Mouse (Mus musculus) ES-Bruce4 (cell line): ENCODE results near the gene Yipf2. TPM values are rescaled to one million over a fixed set of nuclear protein-coding genes. Genes with fewer than 3 reads are reported as not detected.

Experiments
- H3K27ac ChIP-seq: 2 replicates; pipeline ENCODE4 v1.5.1; 2012; ENCODE audit warnings: low read length, inconsistent platforms; ENCODE audit not compliant: insufficient read depth
- H3K27me3 ChIP-seq: 2 replicates; pipeline ENCODE4 v1.6.1; 2012; ENCODE audit warnings: mild to moderate bottlenecking, low read length, inconsistent platforms; ENCODE audit not compliant: control insufficient read depth, poor library complexity, insufficient read depth, severe bottlenecking
- H3K36me3 ChIP-seq: 2 replicates; pipeline ENCODE4 v1.6.1; 2012; ENCODE audit warnings: inconsistent platforms, mild to moderate bottlenecking, low read length, moderate library complexity; ENCODE audit not compliant: control insufficient read depth, poor library complexity, insufficient read depth, severe bottlenecking
- H3K4me1 ChIP-seq: one replicate; pipeline ENCODE4 v1.8.1; 2011; ENCODE audit warnings: low read length; ENCODE audit not compliant: control insufficient read depth, insufficient read depth
- H3K4me3 ChIP-seq: 2 replicates; pipeline ENCODE4 v1.5.1; 2011; ENCODE audit warnings: low read depth, mild to moderate bottlenecking, low read length
- H3K9ac ChIP-seq: 2 replicates; pipeline ENCODE4 v1.6.1; 2012; ENCODE audit warnings: low read depth, mild to moderate bottlenecking, inconsistent platforms; ENCODE audit not compliant: poor library complexity, severe bottlenecking
- H3K9me3 ChIP-seq: replicated peaks from 2 replicates; pipeline ENCODE4 v1.6.1; 2012; ENCODE audit warnings: mild to moderate bottlenecking, low read length, inconsistent platforms; ENCODE audit not compliant: control insufficient read depth, poor library complexity, insufficient read depth, severe bottlenecking
- CTCF ChIP-seq: IDR thresholded peaks from one replicate; pipeline ENCODE4 v1.8.1; 2011; ENCODE audit warnings: low read depth, low read length
- EP300 ChIP-seq: IDR thresholded peaks from 2 replicates; pipeline ENCODE4 v1.6.1; 2011; ENCODE audit warnings: low read depth, low read length; ENCODE audit not compliant: insufficient read depth
- POLR2A ChIP-seq: IDR thresholded peaks from one replicate; pipeline ENCODE4 v1.8.1; 2011; ENCODE audit warnings: low read length; ENCODE audit not compliant: insufficient read depth
- polyA plus RNA-seq: library from polyadenylated mRNA; stranded (reverse); fragments of >200 nt; gene quantifications from 2 replicates; pipeline ENCODE4 v1.2.4, GENCODE M21; 2011; ENCODE audit warnings: low read depth; ENCODE audit not compliant: missing spikeins, insufficient read depth, insufficient read length

Gene Yipf2
- polyA plus RNA-seq, 1 experiment = 17.4 TPM

GRCm38 (mm10) chr9:21558366-21558765 is 34.3 kb downstream of the Yipf2 start:
- H3K9me3 ChIP-seq = no peaks in the 10 kb centered on the region
- peaks cover 12% of the 10 kb centered on the region for H3K4me1 ChIP-seq
- TF ChIP-seq POLR2A (no peak), EP300 (no peak), CTCF (no peak)
- H3K27ac ChIP-seq = peak overlapping the region; percentile 51
- H3K27me3 ChIP-seq = no peaks in the 10 kb centered on the region
- peaks cover 5% of the 10 kb centered on the region for H3K36me3 ChIP-seq
- no peak overlapping the region for H3K4me3 ChIP-seq
- H3K9ac ChIP-seq = no peak overlapping the region

GRCm38 (mm10) chr9:21557556-21557955 is 35.1 kb downstream of the Yipf2 start:
- Histone ChIP-seq H3K4me3 (no peak overlapping the region), H3K27me3 (no peaks in the 10 kb centered on the region), H3K9me3 (no peaks in the 10 kb centered on the region), H3K27ac (peak overlapping the region; percentile 82), H3K36me3 (peaks cover 5% of the 10 kb centered on the region), H3K4me1 (peaks cover 12% of the 10 kb centered on the region), H3K9ac (no peak overlapping the region)
- TF ChIP-seq CTCF (no peak), EP300 (0 out of 2 replicates have a peak, but pooled peaks have one; percentile 6), POLR2A (no peak)

DNA sequence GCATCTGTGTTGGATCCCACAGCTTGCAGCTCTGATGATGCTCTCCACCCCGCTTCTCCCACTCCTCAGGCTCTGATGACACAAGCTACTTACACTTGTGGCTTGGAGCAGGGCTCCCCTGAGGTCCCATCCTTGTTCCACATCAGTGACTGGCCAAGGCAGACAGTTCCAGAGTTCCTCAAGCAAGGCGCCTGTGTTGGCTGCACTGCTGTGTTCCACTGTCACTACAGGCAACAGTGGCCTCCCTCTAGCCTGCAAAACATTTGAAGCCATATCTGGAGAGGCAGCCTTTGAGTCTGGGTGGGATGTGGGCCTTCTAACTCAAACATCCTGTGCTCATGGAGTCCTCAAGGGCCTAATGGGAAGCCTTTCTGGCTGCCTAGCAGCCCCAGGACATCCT is 35.6 kb downstream of the Yipf2 start:
- no peak overlapping the region for H3K9ac ChIP-seq
- peak overlapping the region; percentile 82 for H3K27ac ChIP-seq
- TF ChIP-seq CTCF (no peak), EP300 (no peak), POLR2A (no peak)
- H3K4me3 ChIP-seq = no peak overlapping the region
- H3K27me3 ChIP-seq = no peaks in the 10 kb centered on the region
- no peaks in the 10 kb centered on the region for H3K9me3 ChIP-seq
- H3K36me3 ChIP-seq = peaks cover 5% of the 10 kb centered on the region
- peaks cover 16% of the 10 kb centered on the region for H3K4me1 ChIP-seq

DNA sequence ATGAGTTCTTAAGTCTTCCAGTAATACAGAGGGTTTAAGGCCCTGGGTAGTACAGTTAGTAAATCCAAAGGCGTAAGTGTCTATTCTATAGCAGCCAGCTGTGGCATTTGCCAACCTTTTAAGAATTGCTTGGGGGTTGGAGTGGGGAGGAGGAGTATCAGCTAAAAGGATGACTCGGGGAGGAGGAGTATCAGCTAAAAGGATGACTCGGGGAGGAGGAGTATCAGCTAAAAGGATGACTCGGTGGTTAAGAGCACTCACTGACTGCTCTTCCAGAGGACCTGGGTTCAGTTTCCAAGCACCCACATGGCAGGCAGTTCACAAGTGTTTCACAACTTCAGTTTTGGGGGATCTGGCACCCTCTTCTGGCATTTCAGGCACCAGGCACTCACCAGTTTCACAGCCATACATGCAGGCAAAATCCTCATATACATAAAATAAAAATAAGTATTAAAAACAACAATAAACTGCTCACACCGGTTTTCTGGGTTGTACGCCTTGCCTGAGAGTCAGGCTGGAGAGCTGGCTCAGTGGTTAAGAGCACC is 37.4 kb downstream of the Yipf2 start:
- no peaks in the 10 kb centered on the region for H3K27me3 ChIP-seq
- H3K27ac ChIP-seq = peak overlapping the region; percentile 42
- TF ChIP-seq POLR2A (no peak), EP300 (no peak), CTCF (no peak)
- H3K4me3 ChIP-seq = no peak overlapping the region
- peaks cover 16% of the 10 kb centered on the region for H3K4me1 ChIP-seq
- no peaks in the 10 kb centered on the region for H3K9me3 ChIP-seq
- no peaks in the 10 kb centered on the region for H3K36me3 ChIP-seq
- H3K9ac ChIP-seq = no peak overlapping the region

GRCm38 (mm10) chr9:21553607-21554273 is 38.9 kb downstream of the Yipf2 start:
- TF ChIP-seq EP300 (no peak), CTCF (no peak), POLR2A (no peak)
- H3K36me3 ChIP-seq = peaks cover 4% of the 10 kb centered on the region; the same call in 1 of the 2 replicates

DNA sequence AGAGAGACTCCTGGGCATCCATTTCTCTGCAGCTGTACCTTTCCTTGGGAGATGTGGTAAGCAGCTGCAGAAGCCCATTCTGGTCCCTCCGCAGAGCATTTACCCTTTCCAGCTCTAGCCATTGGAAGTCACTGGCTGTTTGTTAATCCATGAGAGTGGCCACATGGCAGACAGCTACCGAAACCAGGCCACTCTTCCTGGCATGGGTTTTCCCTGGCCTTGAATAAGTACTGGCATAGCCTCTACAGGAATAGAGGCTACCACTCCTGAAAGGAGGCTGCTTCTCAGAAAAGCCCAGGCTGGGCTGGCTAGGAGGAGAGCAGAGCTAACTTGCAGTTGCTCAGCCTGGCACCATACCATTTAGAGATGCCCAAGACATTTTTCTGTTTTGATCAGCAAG is 41.6 kb downstream of the Yipf2 start:
- no peaks in the 10 kb centered on the region for H3K9me3 ChIP-seq
- no peak overlapping the region for H3K9ac ChIP-seq
- H3K4me1 ChIP-seq = peaks cover 9% of the 10 kb centered on the region
- H3K4me3 ChIP-seq = no peak overlapping the region
- H3K36me3 ChIP-seq = peaks cover 4% of the 10 kb centered on the region; the same call in 1 of the 2 replicates
- TF ChIP-seq EP300 = no peak
- TF ChIP-seq POLR2A = no peak
- TF ChIP-seq CTCF = no peak
- no peak overlapping the region for H3K27ac ChIP-seq
- H3K27me3 ChIP-seq = no peaks in the 10 kb centered on the region

More at GRCm38 (mm10) chr9:21553607-21554273, 38.9 kb downstream of the Yipf2 start:
- H3K9me3 ChIP-seq = no peaks in the 10 kb centered on the region
- no peak overlapping the region for H3K4me3 ChIP-seq
- H3K27ac ChIP-seq = peak overlapping the region; percentile 39; the same call in 1 of the 2 replicates
- H3K4me1 ChIP-seq = peaks cover 16% of the 10 kb centered on the region
- no peak overlapping the region for H3K9ac ChIP-seq
- H3K27me3 ChIP-seq = no peaks in the 10 kb centered on the region
